Mouse (Mus musculus) spleen, postnatal 36 days (tissue): ENCODE data around the gene Cdc37.

ENCODE experiments used
- DNase-seq, 2 experiments: peaks; one replicate each; pipeline ENCODE4 v3.0.0; 2022; ENCODE audit warnings: low spot score in 2 of 2, mixed read lengths in 1 of 2

Cdc37 gene

GRCm38 (mm10) chr9:21149654-21150419 is at the start of gene Cdc37:
Cdc37 (minus strand) TSS chr9:21149982.
- peak; percentile 90 to 93 for DNase-seq

GRCm38 (mm10) chr9:21198960-21199359 is 49.2 kb upstream of the Cdc37 start:
- DNase-seq: peak in 1 of 2 experiments; percentile 50

GRCm38 (mm10) chr9:21197981-21198380 is 48.2 kb upstream of the Cdc37 start:
- no peak for DNase-seq

- DNase-seq: no peak
Observed at GRCm38 (mm10) chr9:21196521-21197433, 47.0 kb upstream of the Cdc37 start.

GRCm38 (mm10) chr9:21195736-21196505 is 46.1 kb upstream of the Cdc37 start:
- peak; percentile 59 to 60 for DNase-seq

- peak; percentile 73 to 81 for DNase-seq
Observed at GRCm38 (mm10) chr9:21194787-21195493, 45.2 kb upstream of the Cdc37 start.

GRCm38 (mm10) chr9:21193786-21194185 is 44.0 kb upstream of the Cdc37 start:
- no peak for DNase-seq

GRCm38 (mm10) chr9:21190670-21191069 is 40.9 kb upstream of the Cdc37 start:
- no peak for DNase-seq

GRCm38 (mm10) chr9:21189905-21190304 is 40.1 kb upstream of the Cdc37 start:
- DNase-seq: no peak

- DNase-seq: no peak
Observed at GRCm38 (mm10) chr9:21185436-21185835, 35.7 kb upstream of the Cdc37 start.

GRCm38 (mm10) chr9:21184733-21185132 is 35.0 kb upstream of the Cdc37 start:
- no peak for DNase-seq

- DNase-seq: peak; percentile 74 to 75
Observed at GRCm38 (mm10) chr9:21183905-21184413, 34.2 kb upstream of the Cdc37 start.

GRCm38 (mm10) chr9:21183421-21183820 is 33.6 kb upstream of the Cdc37 start:
- DNase-seq: no peak

GRCm38 (mm10) chr9:21181421-21182220 is 31.8 kb upstream of the Cdc37 start:
- no peak for DNase-seq

- no peak for DNase-seq
Observed at GRCm38 (mm10) chr9:21180841-21181240, 31.1 kb upstream of the Cdc37 start.

GRCm38 (mm10) chr9:21180402-21180801 is 30.6 kb upstream of the Cdc37 start:
- no peak for DNase-seq

GRCm38 (mm10) chr9:21172364-21172763 is 22.6 kb upstream of the Cdc37 start:
- DNase-seq: no peak

GRCm38 (mm10) chr9:21169157-21169556 is 19.4 kb upstream of the Cdc37 start:
- no peak for DNase-seq

- DNase-seq: peak; percentile 55 to 74
Observed at GRCm38 (mm10) chr9:21168161-21169123, 18.7 kb upstream of the Cdc37 start.
